Mouse (Mus musculus): ENCODE measurements around the gene Arid3b.

The Arid3b gene

DNA sequence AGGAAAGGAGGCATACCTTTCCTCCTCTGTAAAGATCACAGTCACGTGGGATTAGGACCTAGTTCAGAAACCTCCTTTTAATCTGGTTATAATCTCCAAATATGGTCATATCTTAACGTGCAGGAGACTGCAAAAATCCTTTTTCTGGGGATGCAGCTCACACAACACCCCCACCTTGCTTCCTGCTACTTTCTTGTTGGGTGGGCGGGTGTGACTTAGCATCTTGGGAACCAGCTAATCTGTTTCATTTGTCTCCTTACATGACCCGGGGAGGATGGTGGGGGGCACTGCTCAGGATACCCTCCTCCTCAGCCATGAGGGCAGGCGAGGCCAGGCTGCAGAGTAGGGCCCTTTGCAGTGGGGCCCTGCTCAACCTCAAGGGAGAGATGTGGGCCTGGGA is 61.6 kb downstream of the Arid3b start:
- no peak for DNase-seq

DNA sequence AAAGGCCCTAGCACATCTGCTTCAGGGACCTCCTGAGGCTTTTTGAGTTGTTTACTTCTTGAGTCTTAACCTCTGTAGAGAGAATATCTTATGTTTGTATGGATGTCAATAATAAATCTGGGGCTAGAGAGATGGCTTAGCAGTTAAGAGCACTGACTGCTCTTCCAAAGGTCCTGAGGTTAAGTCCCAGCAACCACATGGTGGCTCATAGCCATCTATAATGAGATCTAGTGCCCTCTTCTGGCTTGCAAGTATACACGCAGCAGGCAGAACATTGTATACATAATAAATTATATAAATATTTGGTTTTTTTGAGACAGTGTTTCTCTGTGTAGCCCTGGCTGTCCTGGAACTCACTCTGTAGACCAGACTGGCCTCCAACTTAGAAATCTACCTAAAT is 62.4 kb downstream of the Arid3b start:
- no peak for DNase-seq

DNA sequence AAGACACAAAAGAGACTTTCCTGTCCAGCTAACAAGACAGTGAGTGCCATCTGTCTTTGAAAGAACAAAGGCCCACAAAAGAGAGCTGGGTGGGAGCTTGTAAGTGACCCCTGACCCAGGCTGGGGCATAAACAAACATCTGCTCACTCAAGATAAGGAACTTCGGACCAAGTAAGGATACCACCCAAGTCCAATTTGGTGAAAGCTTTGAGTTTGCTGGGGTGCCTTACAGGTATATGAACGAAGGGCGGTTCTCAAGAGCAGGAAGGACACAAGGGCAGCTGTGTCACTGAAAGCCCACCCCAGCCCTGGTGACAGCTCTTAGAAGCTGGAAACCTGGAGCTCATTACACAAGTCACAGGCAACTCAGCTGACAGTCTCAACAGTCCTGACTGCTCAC is 62.8 kb downstream of the Arid3b start:
- DNase-seq = no peak

DNA sequence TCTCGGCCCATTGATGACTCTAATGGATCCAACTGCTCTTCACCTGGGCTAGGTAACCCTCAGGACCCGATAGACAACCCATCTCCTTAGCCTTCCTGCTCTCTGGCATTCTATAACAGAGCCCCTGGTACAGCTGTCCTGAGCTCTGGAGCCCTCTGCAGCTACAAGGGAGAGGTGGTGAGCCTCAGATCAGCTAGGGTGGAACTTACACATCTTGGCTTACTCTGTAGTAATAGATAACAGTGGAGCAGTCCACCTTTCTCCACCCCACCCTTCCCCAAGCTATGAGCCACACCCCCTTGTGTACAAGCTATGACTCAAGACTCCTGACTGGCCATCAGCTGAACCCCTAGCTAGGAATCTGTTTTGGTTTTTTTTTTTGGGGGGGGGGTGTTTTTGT is 65.8 kb downstream of the Arid3b start:
- DNase-seq = no peak

DNA sequence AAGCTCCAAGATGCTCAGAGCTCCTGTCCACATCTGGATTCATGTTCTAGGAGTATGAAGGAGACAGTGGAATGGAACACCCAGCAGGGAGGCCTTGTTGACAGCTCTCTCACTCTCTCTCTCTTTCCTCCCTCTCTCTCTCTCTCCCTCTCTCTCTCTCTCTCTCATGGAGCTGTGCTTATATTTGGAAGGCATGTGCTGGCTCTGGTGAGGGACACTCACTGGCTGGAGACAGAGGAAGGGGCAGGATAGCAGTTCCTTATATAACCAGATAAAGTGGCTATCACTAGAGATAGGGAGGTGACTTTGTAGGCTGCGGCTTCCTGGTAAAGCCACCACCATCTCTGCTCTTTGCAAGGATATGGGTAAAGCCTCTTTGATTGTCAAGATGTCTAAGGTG is 66.4 kb downstream of the Arid3b start:
- no peak for DNase-seq

DNA sequence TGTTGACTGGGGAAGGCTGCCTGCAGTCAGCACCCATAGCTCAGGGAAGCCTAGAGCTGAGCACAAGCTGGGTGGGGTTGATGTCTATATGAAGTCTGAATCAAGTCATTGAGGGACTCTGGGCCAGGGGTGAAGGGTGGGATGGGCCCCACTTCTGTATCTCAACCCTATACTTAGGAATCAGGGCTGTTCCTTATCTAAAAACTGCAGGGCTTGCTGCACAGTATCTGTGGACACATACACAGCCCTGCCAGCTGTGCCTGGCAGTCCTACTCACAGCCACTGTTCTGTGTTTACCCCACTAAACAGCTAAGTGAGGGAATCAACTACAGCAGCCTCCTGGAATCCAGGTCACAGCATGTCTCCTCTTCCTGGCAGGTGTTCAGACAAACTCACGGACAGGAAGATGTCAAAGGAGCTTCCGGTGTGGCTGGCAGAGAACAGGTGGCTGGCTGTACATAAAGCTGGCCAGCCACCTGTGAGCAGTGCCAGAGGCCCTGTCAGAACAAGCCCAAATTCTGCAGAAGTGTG is 67.0 kb downstream of the Arid3b start:
- DNase-seq = no peak

DNA sequence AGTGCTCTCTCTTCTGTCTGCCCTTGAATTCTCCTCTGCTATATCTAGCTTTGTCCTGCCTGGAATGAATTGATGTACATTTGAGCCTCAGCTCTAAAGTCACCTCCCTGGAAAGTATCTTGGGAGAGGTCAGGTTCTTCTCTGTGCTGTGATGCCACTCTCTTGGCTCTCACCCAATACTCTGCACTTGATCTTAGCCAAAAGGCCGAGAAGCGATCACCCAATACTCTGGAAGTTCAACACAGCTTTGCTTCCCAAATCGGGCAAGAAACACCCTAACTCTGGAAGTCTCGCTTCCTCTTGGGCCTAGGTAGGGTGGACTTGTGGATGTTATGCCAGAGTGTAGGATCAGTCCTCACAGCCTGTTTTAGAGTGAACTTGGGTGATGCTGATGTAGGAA is 69.4 kb downstream of the Arid3b start:
- DNase-seq = no peak

DNA sequence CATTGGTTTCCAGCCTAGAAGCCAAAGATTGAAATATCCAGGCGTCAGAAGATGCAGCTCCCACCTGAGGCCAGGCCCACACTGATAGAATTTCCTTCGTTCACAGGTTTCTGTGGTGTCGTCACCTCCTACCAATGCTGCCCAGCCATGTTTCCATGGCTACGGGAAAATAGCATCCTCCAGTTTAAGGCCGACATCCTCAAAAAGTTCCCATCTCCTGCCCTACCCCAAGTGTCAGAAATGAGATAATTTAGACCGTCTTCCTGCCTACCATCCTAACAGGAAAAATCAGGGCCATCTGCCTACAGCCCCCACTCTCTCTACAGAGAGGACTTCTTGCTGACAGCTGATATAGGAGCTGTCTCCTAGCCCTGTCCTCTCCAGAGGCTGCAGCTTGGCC is 70.2 kb downstream of the Arid3b start:
- no peak for DNase-seq

DNA sequence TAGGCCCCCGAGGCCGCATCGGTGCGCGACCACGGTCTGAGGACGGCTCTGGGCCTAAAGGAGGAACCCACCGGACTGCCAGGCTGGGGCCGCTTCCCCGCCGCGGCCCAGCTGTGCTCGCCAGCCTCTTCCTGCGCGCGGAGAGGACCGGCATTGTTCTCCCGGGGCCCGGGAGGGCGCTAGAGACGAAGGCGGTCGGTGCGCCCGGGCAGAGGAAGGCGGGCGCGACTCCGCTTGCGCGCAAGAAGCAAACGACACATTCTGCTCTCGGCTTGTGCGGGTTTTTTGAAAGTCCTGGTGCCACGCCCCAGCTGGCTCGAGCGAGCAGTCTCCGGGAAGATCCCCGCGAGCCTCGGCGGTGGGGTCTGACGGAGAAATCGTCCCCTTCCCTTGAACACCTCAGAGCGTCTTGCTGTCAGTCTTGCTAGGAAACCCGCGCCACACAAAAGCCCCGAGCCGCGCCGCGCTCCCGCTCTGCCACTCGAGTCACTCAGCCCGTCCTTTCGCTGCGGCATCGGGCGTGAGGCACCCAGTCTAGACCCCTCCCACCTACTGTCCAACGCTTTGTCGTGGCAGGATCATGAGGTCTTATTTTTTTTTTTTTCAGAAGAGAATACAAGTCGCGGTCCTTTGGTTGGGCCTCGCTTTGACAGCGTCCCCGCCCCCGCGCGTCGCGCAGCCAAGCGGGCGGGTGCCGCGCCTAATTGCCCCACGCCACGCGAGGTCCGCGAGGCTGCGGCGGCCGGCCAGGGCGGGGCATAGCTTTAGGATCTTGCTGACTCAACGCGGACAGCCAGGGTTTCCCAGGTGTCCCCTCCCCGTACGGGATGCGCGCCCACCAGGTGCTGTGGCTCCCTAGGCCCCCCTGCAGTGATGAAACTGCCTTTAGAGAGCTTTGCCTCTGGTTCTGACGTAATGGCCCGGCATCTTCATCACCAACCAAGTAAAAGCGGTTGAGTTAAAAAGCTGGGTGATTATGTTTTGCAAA is 70.9 kb downstream of the Arid3b start, which contains the start of gene Clk3:
Gene Clk3 (minus strand): TSS at position 497 of the 988 bp plus-strand sequence.
- DNase-seq = no peak

DNA sequence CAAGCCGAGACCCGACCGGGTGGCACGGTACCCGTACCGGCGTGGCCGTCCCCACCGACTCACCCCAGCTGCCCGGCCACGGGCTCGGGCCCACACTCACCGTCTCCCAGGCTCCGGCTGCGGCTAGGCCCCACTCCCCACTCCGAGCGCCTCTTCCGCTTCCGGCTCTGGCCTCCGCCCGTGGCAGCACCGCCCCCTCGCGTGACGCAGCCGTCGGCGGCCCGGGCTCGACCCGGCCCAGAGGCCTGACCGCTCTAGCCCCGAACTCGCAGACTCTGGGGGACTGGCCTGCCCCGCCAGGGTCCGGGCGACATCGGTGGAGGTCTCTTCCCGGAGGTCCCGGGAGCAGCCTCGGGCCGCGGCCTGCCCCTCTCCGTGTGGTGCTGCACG is 71.6 kb downstream of the Arid3b start:
- DNase-seq = peak; percentile 97

DNA sequence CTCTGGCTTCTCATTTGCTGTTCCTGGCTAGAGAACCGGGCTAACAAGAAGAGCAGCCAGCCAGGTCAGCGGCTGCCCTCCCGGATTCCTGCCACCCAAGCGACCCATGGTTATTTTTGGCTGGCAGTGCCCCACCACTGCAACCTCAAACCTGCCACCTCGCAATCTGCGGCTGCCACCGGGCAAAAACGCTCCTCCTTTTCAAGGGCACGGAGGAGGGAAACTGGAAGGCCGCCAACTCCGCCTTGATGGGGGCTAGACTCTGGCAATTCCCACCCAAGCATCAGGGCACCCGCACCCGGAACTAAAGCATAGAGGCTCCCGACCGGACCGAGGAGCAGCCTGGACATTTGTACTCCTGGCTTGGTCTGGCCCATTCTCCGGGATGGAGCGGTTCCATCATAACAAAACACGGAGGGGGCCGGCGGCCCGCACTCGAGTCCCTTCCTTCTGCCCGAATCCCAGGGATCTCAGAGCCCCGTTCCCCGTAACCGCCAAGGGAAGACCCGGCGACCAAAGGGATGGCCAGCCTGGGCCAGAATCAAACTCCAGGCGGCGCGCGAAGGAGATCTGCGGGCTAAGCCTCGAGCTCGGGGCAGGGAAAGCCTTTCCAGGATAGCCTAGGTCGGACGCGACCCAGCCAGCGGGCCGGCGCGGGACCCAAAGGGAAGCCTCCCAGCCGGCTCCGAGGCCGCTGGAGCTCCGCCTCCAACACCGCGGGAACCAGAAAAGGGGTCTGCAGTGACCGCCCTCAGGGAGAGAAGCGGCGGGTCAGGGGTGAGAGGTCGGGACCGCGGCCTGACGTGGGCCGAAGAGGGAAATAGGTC is 72.2 kb downstream of the Arid3b start:
- DNase-seq = peak; percentile 87

DNA sequence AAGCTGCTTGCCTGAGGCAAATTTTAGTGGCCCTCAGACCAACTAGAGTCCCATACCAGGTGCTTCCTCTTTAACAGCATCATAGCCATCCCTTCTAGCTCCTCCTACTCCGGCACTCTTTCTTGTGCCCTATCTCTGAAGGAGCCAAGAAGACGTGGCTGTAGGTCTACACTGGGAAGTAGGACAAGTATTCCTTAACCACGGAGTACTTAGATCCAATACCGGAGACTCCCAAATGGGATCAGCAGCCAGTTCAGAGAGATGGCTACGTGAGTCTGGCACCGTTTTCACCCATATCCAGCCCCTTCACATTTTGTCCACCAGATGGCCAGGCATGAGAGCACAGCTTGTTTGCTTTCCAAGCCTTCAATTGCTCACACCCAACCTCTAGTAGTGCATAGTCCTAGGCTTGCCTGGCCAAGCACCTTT is 74.0 kb downstream of the Arid3b start:
- DNase-seq = peak; percentile 57

DNA sequence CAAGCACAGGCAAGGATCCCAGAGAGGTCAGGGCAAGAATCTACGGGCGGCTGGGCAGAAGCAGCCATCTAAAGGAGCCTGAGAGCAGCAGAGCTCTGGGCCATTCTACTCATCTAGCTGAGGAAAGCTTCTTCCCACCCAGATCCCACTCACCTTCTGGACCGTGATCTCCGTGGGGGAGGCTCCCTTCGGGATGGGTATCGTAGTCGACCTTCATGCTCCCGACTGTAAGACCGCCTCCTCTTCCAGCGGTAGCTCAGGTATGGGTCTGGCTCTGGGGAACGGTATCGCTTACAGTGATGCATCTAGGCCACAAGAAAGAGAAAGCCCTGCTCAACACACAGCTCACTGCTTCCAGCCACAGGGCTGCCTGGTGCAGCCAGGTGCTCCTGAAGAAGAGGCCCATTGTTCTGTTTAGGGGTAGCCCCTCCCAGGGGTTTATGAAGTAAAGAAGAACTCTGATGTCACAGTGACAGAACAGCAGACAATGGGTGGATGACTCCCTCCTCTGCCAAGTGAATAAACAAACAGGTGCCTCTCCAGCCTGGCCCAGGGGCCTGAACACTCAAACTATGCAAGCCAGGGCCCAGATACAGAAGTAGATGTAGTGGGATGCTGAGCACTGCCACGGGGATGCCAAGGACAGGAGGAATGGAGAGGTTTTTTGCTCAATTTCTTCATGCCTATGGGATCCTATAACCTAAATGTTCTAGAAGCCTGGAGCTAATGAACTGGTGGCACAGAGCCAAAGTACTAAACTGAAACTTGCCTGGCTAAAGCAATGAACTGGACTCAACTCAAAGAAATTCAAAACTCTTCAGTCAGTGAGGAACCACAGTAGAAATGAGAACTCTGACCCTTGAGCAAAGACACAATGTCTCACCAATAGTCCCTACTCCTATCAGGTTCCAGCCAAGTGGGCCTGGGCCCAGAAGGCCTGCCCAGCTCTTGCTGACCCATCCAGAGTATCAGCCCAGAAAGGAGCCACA is 74.7 kb downstream of the Arid3b start:
- peak; percentile 29 for DNase-seq

DNA sequence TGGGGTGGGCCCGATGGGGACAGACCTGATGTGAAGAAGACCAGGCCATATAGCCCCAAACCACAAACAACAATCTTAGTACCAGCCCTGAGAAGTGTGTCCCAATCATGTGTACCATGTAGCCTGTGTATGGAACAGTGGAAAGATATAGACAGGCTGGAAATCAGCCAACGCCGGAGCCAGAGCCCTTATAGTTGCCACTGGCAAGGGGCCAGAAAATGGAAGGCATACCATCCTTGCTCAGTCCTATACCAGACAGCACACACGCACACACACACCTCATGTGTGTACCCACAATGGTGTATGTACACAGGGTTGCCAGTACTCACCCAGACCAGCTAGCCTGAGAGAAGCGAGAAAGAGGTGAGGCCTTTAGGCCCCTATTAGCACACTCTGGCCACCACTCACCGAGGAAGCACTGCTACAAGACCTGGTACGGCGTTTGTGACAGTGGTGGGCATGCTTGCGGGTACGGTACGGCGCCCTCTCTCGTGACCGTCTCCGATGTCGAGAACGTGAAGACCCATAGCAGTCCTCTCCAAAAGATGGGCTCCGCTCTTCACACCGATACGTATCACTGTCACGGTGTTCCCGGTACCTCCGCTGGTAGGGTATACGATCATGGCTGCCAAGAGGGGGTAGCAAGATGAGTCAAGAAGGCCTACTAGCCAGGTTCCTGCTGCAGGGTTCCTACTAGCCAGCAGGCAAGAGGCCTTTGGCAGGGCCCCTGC is 76.0 kb downstream of the Arid3b start:
- DNase-seq = no peak

DNA sequence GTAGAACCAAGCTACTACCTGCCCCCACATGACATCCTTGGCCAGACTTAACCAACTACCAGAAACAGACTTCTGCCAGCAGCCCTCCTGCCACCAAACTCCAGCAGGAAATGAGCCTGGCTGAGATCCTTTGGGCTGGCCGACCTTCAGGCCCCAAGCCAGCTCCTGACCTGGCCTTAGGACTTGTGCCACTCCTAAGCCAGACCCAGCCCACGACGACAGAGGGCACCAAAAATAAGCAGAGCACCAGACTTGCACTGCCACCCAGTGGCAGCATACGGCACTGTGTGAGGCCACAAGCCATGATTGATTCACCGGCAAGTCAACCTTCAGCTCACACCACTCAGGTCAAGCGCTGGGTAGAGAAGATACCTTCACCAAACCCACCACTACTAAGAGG is 77.3 kb downstream of the Arid3b start:
- peak; percentile 89 for DNase-seq

DNA sequence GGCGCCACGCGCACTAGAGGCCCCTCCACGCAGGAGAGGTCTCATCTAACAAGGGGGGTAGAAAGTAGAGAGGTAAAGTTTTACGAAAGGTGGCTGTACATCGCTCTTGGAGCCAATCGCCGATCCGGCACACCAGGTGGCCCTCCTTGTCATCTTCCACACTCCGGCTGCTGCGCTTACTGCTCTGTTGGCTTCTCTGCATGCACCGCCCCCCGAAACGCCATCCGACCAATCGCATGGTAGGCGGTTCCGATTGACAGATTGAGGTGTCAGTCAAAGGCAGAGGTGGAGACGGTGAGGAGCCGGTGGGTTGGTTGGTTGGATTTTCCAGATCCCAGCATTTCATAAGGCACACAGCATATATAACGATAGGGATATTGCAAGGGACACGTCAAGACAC is 78.1 kb downstream of the Arid3b start:
- no peak for DNase-seq

DNA sequence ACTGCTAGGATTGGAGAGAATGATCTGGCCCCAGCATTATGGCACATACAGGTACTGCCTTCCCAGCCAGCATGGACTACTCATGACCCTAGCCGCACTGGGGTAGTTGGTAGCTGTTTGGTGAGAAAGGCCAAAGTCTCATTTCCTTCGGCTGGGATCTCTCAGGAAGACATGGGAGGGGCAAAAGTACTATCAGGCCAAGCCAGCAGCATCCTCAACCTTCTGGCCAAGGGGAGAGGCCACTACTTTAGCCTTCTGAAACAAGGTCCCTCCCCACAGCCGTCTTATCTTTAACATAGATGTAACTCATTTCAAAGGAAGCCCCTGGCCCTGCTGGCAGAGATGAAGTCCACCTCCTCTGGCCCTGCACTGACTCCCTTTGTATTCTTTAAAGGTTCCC is 79.0 kb downstream of the Arid3b start:
- no peak for DNase-seq

DNA sequence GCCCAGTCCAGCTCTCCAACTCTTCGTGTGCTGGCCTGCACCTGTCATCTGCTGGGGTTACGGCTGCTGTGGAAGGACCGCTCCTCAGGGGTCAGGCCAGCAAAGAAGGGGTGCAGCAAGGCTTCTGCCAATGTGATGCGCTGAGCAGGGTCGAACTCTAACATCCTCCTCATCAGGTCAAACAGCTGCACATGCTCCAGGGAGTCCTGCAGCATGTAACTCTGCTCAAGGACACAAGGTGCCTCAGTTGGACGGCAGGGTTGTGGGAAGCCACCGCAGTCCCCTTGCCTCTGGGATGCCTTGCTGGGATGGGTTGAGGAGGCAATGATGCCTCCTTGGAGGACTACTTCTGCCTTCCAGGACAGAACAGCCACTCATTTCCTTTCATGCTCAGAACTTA is 85.7 kb downstream of the Arid3b start:
- no peak for DNase-seq

DNA sequence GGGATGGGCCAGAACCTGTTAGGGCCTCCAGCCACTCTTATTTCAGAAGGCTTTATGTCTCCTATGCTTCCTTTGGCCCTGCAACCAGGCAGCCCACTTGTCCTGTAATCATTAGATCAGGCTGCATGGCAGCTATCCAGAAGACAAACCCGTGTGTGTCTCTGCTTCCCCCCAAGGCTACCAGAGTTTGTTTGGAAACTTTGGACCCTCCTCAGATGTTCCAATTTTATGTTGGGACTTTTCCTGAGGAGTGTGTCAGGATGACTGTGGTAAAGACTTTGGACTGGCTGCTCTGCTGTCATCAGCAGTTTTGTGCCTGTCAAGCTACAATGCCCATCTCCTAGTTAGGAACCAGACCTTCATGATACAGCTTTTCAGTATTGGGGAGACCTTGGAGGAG is 87.8 kb downstream of the Arid3b start:
- DNase-seq = peak; percentile 47

DNA sequence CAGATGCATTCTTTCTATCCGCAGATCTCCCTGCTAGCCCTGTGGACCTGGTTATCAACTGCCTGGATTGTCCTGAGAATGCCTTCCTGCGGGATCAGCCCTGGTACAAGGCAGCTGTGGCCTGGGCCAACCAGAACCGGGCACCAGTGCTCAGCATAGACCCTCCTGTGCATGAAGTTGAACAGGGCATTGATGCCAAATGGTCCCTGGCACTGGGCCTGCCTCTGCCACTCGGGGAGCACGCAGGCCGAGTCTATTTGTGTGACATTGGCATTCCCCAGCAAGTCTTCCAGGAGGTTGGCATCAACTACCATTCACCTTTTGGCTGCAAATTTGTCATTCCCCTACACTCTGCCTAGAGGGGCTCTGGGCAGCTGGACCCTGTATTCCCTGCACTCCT is 88.5 kb downstream of the Arid3b start:
- DNase-seq = peak; percentile 65

DNA sequence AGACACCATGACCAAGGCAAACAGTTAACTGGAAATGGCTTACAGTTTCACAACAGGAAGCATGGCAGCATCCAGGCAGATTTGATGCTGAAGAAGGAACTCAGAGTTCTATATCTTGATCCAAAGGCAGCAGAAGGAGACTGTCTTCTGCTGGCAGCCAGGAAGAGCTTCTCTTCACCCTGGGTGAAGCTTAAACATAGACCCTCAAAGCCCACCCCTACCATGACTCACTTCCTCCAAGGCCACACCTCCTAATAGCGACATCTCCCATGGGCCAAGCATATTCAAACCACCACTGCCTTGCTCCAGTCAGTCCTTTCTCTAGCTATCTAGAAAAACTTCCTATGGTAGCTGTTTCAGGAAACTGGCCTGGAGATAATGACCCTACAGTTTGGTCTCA is 89.5 kb downstream of the Arid3b start:
- no peak for DNase-seq
